Mouse (Mus musculus) megakaryocyte, embryonic 14.5 days (primary cell): ENCODE measurements at regions not wholly inside any gene's neighbourhood (a gene's known extent, or its start where the extent isn't known, plus 50 kb on each side); places are given as distances from the start of the nearest gene placed in this dataset.

Experiments used
- H3K27me3 ChIP-seq: replicated peaks from 2 replicates; pipeline ENCODE3; 2012; ENCODE audit warnings: inconsistent platforms
- H3K36me3 ChIP-seq: replicated peaks from 2 replicates; pipeline ENCODE3; 2012; ENCODE audit warnings: low read length, inconsistent platforms, mixed read lengths
- H3K4me1 ChIP-seq: 2 replicates; pipeline ENCODE4 v1.6.1; 2012; ENCODE audit warnings: inconsistent platforms
- H3K4me3 ChIP-seq: replicated peaks from 2 replicates; pipeline ENCODE3; 2012; ENCODE audit warnings: moderate library complexity, mild to moderate bottlenecking, inconsistent platforms
- H3K9me3 ChIP-seq: 2 replicates; pipeline ENCODE4 v1.6.1; 2012; ENCODE audit warnings: inconsistent platforms
- FLI1 ChIP-seq: IDR thresholded peaks from 2 replicates; pipeline ENCODE4 v1.6.1; 2012; ENCODE audit warnings: low read length, inconsistent platforms, mixed read lengths
- GATA1 ChIP-seq: IDR thresholded peaks from 3 replicates; pipeline ENCODE4 v1.6.1; 2012; ENCODE audit warnings: mixed read lengths, low read length, inconsistent platforms, borderline replicate concordance

DNA sequence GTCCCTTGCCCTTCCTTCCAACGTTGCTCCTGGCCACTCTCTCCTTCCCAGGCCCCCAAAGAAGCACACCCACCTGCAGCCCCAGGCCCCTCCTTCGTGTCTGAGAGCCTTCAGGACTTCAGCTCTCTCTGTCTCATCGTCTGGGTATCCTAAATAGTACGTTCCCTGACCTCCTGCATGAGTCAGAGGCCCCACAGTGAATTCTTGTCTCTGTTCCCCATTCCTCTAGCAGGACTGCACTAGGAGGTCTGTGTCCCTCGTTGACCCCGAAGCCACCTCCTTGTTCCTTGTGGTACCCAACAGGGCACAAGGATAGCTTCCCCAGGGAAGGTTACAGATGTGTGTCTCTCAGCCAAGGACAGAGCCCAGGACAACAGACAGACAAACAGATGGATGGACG is 71.4 kb downstream of the Gm26897 start:
- H3K27me3 ChIP-seq: peaks cover 18% of the 10 kb centered on the region
- H3K9me3 ChIP-seq: no peaks in the 10 kb centered on the region
- no peaks in the 10 kb centered on the region; the same call in 1 of the 2 replicates for H3K4me1 ChIP-seq
- H3K4me3 ChIP-seq: no peak overlapping the region
- TF ChIP-seq GATA1: no peak
- no peak for TF ChIP-seq FLI1
- H3K36me3 ChIP-seq: no peaks in the 10 kb centered on the region

DNA sequence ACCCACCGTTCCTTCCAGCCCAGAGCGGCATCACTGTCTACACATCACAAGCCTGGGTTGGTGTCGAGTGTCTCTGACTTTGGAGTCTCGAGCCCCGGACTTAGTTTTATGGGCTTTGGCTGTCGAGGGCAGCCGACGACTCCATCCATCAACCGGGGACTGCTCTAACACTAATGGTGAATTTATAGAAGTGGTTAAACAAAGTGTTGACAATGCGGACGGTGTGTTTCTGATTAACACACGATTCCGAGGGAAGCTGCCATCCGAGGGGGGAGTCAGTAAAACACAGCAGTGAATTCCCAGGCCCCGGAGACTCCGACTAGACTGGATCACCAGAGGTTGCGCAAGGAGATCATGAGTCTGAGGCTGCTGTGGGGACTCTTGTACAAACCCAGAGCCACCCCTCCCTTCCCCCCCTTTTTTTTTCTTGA is 72.1 kb downstream of the Gm26897 start:
- peaks cover 17% of the 10 kb centered on the region for H3K27me3 ChIP-seq
- H3K36me3 ChIP-seq: no peaks in the 10 kb centered on the region
- TF ChIP-seq FLI1: no peak
- TF ChIP-seq GATA1: no peak
- no peaks in the 10 kb centered on the region; the same call in 1 of the 2 replicates for H3K4me1 ChIP-seq
- H3K4me3 ChIP-seq: no peak overlapping the region
- H3K9me3 ChIP-seq: no peaks in the 10 kb centered on the region

DNA sequence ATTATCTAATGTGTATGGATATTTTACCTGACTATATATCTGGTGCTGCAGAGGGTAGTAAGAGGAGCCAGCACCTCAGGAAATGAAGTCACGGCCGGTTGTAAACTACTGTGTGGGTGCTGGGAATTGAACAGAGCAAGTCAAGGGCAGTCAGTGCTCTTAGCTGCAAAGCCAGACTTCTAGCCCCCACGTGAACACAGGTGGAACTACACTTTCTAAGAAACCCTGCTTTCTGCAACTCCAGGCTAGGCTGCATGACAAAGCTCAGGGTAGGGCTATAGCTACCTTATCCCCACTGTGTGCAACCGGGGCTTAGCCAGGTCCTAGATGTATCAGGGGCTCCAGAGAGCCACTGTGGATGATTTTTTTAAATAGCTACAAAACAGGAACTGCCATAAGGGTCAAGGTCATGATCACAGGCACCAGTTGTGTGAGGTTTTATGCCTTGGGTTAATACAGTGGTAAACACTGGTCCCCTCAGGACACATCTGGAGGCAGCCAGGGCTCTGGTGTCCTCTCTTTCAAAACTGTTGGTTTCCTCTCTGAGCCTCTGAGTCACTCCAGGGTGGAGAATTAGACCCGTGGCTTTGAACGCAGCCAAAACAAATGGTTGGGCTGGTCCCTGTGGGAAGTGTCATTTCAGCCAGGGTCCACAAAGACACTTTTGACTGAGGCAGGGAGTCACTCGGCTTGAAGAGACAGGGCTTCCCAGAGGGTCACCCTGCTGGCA is 76.5 kb downstream of the Gm26897 start:
- H3K4me3 ChIP-seq: no peak overlapping the region
- no peak for TF ChIP-seq GATA1
- TF ChIP-seq FLI1: no peak
- H3K9me3 ChIP-seq: no peaks in the 10 kb centered on the region
- H3K36me3 ChIP-seq: no peaks in the 10 kb centered on the region
- H3K27me3 ChIP-seq: peaks cover 17% of the 10 kb centered on the region
- no peaks in the 10 kb centered on the region; the same call in 1 of the 2 replicates for H3K4me1 ChIP-seq

DNA sequence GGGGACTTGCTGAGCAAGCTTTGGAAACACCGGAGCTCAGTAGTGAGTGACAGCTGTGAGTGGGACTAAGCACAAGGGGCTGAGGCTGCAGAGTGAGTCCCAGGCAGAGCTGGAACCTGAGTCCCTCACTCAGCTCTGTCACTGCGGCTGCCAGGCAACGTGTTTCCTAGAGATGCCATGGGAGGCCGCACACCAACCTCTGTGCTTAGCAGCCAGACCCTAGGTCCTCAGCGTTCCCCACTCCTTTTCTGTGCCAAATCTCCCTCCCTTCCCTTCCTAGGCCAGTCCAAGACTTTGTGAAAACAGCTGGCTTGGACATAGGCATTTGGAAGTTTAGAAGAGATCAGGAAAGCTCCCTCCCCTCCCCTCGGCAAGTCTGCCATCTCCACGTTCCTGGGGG is 78.9 kb downstream of the Gm26897 start:
- Histone ChIP-seq H3K9me3 (no peaks in the 10 kb centered on the region), H3K4me1 (no peaks in the 10 kb centered on the region; the same call in 1 of the 2 replicates), H3K4me3 (no peak overlapping the region), H3K36me3 (no peaks in the 10 kb centered on the region), H3K27me3 (peaks cover 16% of the 10 kb centered on the region)
- TF ChIP-seq FLI1 (no peak), GATA1 (no peak)

DNA sequence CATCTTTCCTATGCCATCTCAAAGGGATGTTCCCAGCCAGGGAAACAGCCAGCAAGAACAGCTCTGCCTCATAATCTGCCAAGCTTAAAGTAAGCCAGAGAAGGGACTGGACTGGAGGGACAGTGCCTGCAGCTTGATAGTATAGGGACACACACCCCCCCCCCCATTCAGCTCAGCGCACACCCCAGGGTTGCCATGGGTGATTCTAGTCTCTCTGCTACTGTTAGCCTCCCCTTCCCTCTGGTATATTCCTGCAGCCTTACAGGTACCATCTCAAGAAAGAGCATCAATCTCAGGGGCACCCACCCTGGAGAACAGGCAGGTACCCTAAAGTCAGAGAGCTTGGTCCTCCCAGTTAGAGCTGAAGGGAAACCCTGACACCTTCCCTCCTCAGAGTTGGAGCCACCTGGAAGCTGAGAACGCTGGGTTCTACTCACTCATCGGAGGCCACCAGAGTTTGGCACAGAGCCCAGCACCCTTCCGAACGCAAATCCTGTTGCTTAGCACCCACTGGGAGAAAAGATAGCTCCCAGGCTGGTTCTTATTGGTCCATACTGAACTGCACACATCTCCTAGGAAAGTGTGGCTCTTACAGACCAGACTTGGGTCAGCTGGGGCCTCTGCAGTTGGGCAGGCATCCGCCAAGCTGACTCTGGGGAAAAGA is 79.5 kb downstream of the Gm26897 start:
- no peaks in the 10 kb centered on the region for H3K36me3 ChIP-seq
- H3K9me3 ChIP-seq: no peaks in the 10 kb centered on the region
- H3K27me3 ChIP-seq: peaks cover 16% of the 10 kb centered on the region
- no peak overlapping the region for H3K4me3 ChIP-seq
- no peaks in the 10 kb centered on the region; the same call in 1 of the 2 replicates for H3K4me1 ChIP-seq
- TF ChIP-seq GATA1: no peak
- TF ChIP-seq FLI1: no peak

DNA sequence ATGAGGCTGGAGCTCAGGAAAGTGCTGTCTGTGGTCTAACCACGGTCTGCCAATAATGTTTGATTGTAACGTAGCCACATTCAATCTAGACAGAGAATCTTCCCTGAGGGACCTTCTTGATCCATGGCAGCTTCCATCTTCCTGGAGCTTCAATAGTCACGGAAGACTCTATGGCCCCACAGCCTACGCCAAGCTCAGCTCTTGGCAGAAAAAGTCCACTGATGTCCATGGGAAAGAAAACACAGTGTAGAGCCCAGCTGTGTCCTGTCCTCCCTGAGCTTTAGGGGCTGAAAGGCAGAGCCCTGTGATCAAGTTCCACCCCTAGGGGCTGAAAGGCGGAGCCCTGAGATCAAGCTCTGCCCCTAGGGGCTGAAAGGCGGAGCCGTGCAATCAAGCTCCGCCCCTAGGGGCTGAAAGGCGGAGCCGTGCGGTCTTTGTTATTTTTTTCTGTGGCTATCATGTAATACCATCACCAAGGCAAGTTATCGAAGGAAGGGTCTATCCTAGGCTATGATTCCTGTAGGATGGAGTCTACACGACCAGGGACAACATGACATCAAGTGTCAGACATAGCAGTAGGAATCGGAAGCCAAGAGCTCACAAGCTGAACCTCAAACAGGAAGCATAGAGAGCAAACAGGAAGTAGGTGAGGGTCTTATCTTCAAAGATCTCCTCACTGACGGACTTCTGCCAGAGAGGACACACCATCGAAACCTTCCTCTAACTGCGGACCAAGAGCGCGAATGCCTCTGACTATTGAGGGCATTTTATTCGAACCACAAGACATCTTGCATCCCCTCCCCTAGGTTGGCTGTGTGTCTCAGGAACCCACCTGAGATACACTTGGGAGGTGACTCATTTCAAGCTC is 81.4 kb downstream of the Gm26897 start:
- no peaks in the 10 kb centered on the region for H3K36me3 ChIP-seq
- no peaks in the 10 kb centered on the region for H3K9me3 ChIP-seq
- no peaks in the 10 kb centered on the region for H3K4me1 ChIP-seq

DNA sequence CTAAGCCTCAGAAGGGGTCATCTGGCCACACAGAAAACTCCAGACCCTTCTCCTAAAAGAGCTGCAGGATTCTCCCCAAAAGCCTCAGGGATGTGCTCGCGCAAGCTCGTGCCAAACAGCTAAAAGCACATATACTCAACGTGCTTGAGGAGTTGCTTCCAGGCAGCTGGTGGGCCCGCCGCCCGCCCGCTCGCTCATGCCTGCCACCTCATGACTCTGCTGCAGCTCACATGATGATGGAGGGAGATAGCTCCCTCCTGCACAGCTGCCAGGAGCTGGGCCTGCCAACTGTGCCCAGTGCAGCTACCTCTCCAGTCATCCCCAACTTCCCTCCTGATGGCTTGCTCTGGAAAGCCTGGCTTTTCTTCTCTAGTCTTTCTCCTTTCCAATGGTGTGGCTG is 87.2 kb downstream of the Gm26897 start:
- Histone ChIP-seq H3K27me3 (peaks cover 22% of the 10 kb centered on the region), H3K4me1 (no peaks in the 10 kb centered on the region), H3K36me3 (no peaks in the 10 kb centered on the region), H3K9me3 (no peaks in the 10 kb centered on the region), H3K4me3 (no peak overlapping the region)
- TF ChIP-seq GATA1 (no peak), FLI1 (no peak)

More for the DNA sequence above, 81.4 kb downstream of the Gm26897 start:
- TF ChIP-seq GATA1 (no peak), FLI1 (no peak)
- no peak overlapping the region for H3K4me3 ChIP-seq
- H3K27me3 ChIP-seq: peaks cover 14% of the 10 kb centered on the region

DNA sequence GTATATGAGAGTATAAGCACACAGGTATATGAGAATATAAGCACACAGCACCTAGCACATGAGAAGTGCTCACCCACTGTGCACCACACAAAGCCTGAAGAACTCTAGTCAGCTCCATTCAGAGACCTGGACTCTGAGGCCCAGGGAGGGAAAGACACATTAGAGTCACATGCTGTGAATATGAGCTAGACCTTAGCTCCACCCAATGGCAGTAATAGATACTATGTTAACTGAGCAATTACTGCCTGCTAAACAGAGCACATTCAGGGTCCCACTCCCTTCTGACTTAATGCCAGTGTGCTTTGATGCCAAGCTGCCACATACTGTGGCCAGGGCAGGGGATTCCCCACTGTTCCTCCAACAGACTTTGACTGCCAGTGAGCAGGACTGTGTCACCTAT is 89.2 kb downstream of the Gm26897 start:
- H3K4me3 ChIP-seq: no peak overlapping the region
- peaks cover 16% of the 10 kb centered on the region for H3K27me3 ChIP-seq
- no peaks in the 10 kb centered on the region for H3K4me1 ChIP-seq
- TF ChIP-seq FLI1 (no peak), GATA1 (no peak)
- H3K9me3 ChIP-seq: no peaks in the 10 kb centered on the region
- H3K36me3 ChIP-seq: no peaks in the 10 kb centered on the region

DNA sequence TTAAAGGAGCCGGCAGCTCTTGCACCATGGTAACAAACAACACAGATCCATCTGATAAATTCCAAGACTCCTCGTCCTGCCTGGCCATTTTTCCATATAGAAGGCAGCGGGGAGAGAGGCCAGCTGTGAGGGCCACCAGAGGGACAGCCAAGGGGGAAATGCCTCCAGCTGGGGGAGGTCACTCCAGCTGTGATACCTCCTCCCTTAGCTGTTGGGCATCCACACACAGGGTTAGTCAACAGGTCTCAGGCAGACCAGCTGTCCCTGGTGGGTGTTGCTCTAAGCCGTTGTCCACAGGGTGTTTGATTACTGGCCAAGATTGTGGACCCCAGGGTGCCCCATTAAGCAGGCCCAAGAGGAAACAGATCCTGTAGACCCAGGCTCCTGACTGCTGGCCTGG is 89.7 kb downstream of the Gm26897 start:
- Histone ChIP-seq H3K27me3 (peaks cover 16% of the 10 kb centered on the region), H3K9me3 (no peaks in the 10 kb centered on the region), H3K4me1 (no peaks in the 10 kb centered on the region), H3K36me3 (no peaks in the 10 kb centered on the region), H3K4me3 (no peak overlapping the region)
- TF ChIP-seq GATA1 (no peak), FLI1 (no peak)
